Mouse (Mus musculus) ES-E14 (cell line): ENCODE measurements at regions not wholly inside any gene's neighbourhood (a gene's known extent, or its start where the extent isn't known, plus 50 kb on each side); places are given as distances from the start of the nearest gene placed in this dataset.

Experiments
- DNase-seq: peaks from one replicate; pipeline ENCODE4 v3.0.0-alpha.2; 2013; ENCODE audit warnings: low read depth, low spot score
- H3K27ac ChIP-seq: 2 replicates; pipeline ENCODE4 v1.5.1; 2012; ENCODE audit warnings: low read depth, mild to moderate bottlenecking, low read length, moderate library complexity, mixed read lengths; ENCODE audit not compliant: poor library complexity, insufficient read depth, severe bottlenecking
- H3K36me3 ChIP-seq: 2 replicates; pipeline ENCODE4 v1.6.1; 2012; ENCODE audit warnings: mild to moderate bottlenecking, low read length, moderate library complexity, mixed read lengths; ENCODE audit not compliant: control insufficient read depth, poor library complexity, insufficient read depth, severe bottlenecking
- H3K4me1 ChIP-seq, 2 experiments: fragments of 150-350 bp in 1 of 2; sonication (generic) in 1 of 2; 2 replicates each; pipeline ENCODE4 v1.6.1; 2012; ENCODE audit warnings: low read length in 2 of 2, mild to moderate bottlenecking in 1 of 2, mixed read lengths in 1 of 2; ENCODE audit not compliant: control insufficient read depth in 2 of 2, insufficient read depth in 2 of 2, poor library complexity in 1 of 2
- H3K4me3 ChIP-seq, 2 experiments: fragments of 150-350 bp in 1 of 2; sonication (generic) in 1 of 2; 2 replicates each; pipeline ENCODE4 v1.5.1; 2012; ENCODE audit warnings: low read length in 2 of 2, low read depth in 1 of 2, mild to moderate bottlenecking in 1 of 2, mixed read lengths in 1 of 2; ENCODE audit not compliant: insufficient read depth in 1 of 2, poor library complexity in 1 of 2, severe bottlenecking in 1 of 2
- H3K9ac ChIP-seq: 2 replicates; pipeline ENCODE4 v1.6.1; 2012; ENCODE audit warnings: low read depth, mild to moderate bottlenecking, low read length, mixed read lengths; ENCODE audit not compliant: poor library complexity, insufficient read depth, severe bottlenecking
- H3K9me3 ChIP-seq: fragments of 150-350 bp; sonication (generic); 2 replicates; pipeline ENCODE4 v1.6.1; 2012; ENCODE audit warnings: low read depth, mild to moderate bottlenecking, low read length; ENCODE audit not compliant: control insufficient read depth, insufficient read depth
- CHD2 ChIP-seq: IDR thresholded peaks from 2 replicates; pipeline ENCODE4 v1.6.1; 2014; ENCODE audit warnings: mild to moderate bottlenecking, low read depth, low read length, inconsistent platforms
- HCFC1 ChIP-seq: IDR thresholded peaks from 2 replicates; pipeline ENCODE4 v1.6.1; 2012; ENCODE audit warnings: low read length, inconsistent platforms, borderline replicate concordance; ENCODE audit not compliant: insufficient read depth
- MAFK ChIP-seq: IDR thresholded peaks from 2 replicates; pipeline ENCODE4 v1.6.1; 2014; ENCODE audit warnings: mild to moderate bottlenecking, low read depth, low read length, inconsistent platforms; ENCODE audit not compliant: insufficient read depth
- ZC3H11A ChIP-seq: IDR thresholded peaks from 2 replicates; pipeline ENCODE4 v1.6.1; 2012; ENCODE audit warnings: low read depth, mild to moderate bottlenecking, inconsistent platforms, low read length, borderline replicate concordance
- ZNF384 ChIP-seq: IDR thresholded peaks from 2 replicates; pipeline ENCODE4 v1.6.1; 2012; ENCODE audit warnings: low read depth, low read length, inconsistent platforms
- in situ Hi-C, 2 experiments: fragments of 600-800 bp; cut with MboI; formaldehyde crosslinking; loops; one replicate each; pipeline ENCODE4 v1.15.1; 2025; ENCODE audit warnings: low sequenced_read_pairs in 2 of 2, inconsistent platforms in 1 of 2; ENCODE audit not compliant: unreplicated experiment in 2 of 2

GRCm38 (mm10) chr5:126623205-126623604, 618.4 kb upstream of the Tmem132c start:
- Histone ChIP-seq H3K27ac (no peak overlapping the region), H3K9ac (no peak overlapping the region), H3K4me3 (no peak overlapping the region), H3K4me1 (no peaks in the 10 kb centered on the region), H3K36me3 (no peaks in the 10 kb centered on the region), H3K9me3 (no peaks in the 10 kb centered on the region)
- in situ Hi-C loops: no loop called here
- TF ChIP-seq HCFC1: no peak
- TF ChIP-seq ZC3H11A: 0 out of 2 replicates have a peak, but pooled peaks have one; percentile 41
- peak; percentile 79 for DNase-seq

GRCm38 (mm10) chr5:126629826-126630225, 611.8 kb upstream of the Tmem132c start:
- no peak overlapping the region for H3K27ac ChIP-seq
- H3K36me3 ChIP-seq: no peaks in the 10 kb centered on the region
- peak; percentile 54 for DNase-seq
- TF ChIP-seq ZNF384 (no peak), HCFC1 (no peak), MAFK (no peak), ZC3H11A (no peak), CHD2 (no peak)
- no peak overlapping the region for H3K9ac ChIP-seq
- peaks cover 0 to 2% of the 10 kb centered on the region in 2 experiments; a peak in 1 of 4 replicates for H3K4me1 ChIP-seq
- no peak overlapping the region for H3K4me3 ChIP-seq
- in situ Hi-C loops: no loop called here
- no peaks in the 10 kb centered on the region for H3K9me3 ChIP-seq

GRCm38 (mm10) chr5:126650415-126650814, 591.2 kb upstream of the Tmem132c start:
- TF ChIP-seq HCFC1: no peak
- TF ChIP-seq MAFK: no peak
- no peak for TF ChIP-seq CHD2
- TF ChIP-seq ZNF384: no peak
- TF ChIP-seq ZC3H11A: no peak
- H3K4me3 ChIP-seq: no peak overlapping the region
- H3K4me1 ChIP-seq: no peaks in the 10 kb centered on the region
- no peaks in the 10 kb centered on the region for H3K9me3 ChIP-seq
- H3K27ac ChIP-seq: no peak overlapping the region
- no peak for DNase-seq
- H3K36me3 ChIP-seq: no peaks in the 10 kb centered on the region
- no peak overlapping the region for H3K9ac ChIP-seq
- in situ Hi-C loops: no loop called here

- no peaks in the 10 kb centered on the region for H3K36me3 ChIP-seq
- in situ Hi-C loops: no loop called here
- no peak overlapping the region for H3K4me3 ChIP-seq
- peak; percentile 52 for DNase-seq
- no peaks in the 10 kb centered on the region for H3K9me3 ChIP-seq
- no peak overlapping the region for H3K27ac ChIP-seq
- H3K9ac ChIP-seq: no peak overlapping the region
- TF ChIP-seq MAFK (no peak), CHD2 (no peak), ZNF384 (0 out of 2 replicates have a peak, but pooled peaks have one; percentile 51), ZC3H11A (no peak)
- H3K4me1 ChIP-seq: no peaks in the 10 kb centered on the region
Measured at GRCm38 (mm10) chr5:126651367-126651766, 590.2 kb upstream of the Tmem132c start.

GRCm38 (mm10) chr5:126662648-126663047, 579.0 kb upstream of the Tmem132c start:
- in situ Hi-C loops: no loop called here
- Histone ChIP-seq H3K9ac (no peak overlapping the region), H3K27ac (no peak overlapping the region), H3K9me3 (no peaks in the 10 kb centered on the region), H3K36me3 (no peaks in the 10 kb centered on the region), H3K4me3 (no peak overlapping the region), H3K4me1 (no peaks in the 10 kb centered on the region)
- peak; percentile 25 for DNase-seq
- 0 out of 2 replicates have a peak, but pooled peaks have one; percentile 16 for TF ChIP-seq ZC3H11A
- TF ChIP-seq CHD2: no peak
